In the genomic region with DNA sequence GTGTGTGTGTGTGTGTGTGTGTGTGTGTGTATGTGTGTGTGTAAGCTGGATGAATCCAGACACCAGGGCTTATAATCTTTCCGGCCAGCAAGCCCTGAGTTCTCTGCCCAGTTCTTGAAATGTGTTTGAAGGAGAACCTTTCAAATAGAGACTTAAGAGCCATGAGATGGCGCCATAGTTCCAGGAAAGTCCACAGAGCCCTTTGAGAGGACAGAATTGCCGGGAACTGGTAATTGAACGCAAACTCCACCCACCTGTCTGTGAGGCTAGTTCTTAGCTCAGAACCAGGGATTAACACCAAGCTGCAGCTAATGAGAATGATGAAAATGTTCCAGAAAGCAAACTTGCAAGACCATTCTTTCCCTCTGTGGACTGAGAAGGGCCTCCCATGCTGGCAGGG, we compare ENCODE assay signal across 10 mouse cellular contexts.
DNase-seq lines count a peak whose midpoint lies in the region; ATAC-seq and TF ChIP-seq lines count a peak whose summit lies in the region.
"Had no signal": no experiment of that assay in that cellular context is flagged by ENCODE, and none has a peak within 500 bp of the region (broad histone marks: within the 10 kb centered on the region; RNA-seq: fewer than 3 reads in every experiment).

No protein-coding gene starts in this region.

- 0 out of 2 replicates have a peak, but pooled peaks have one; percentile 21 for TF ChIP-seq CTCF in kidney, adult 2 months (conservative IDR thresholded peaks at IDR 0.05; ENCODE audit: insufficient read depth, insufficient read length, low read depth, low read length)
- TF ChIP-seq CTCF in brain, embryonic 14.5 days (IDR thresholded peaks at IDR 0.05; ENCODE audit: borderline replicate concordance, extremely low read depth, insufficient read depth, insufficient read length), result peak; percentile 52; the same call in 1 of the 2 replicates

- peak; percentile 8 for DNase-seq in kidney, adult 2 months
- no peak for DNase-seq in kidney, adult 11 months
- DNase-seq in brain, embryonic 14.5 days (ENCODE audit: low read depth), result peak; percentile 93
- DNase-seq in left cerebral cortex, adult 9 months (ENCODE audit: low spot score in 2 of 2), result peak; percentile 3 to 72
- peak; percentile 75 to 79 for DNase-seq in right cerebral cortex, postnatal 10 days (ENCODE audit: low spot score in 2 of 2)
- no peak for DNase-seq in gastrocnemius, postnatal 14 days
- DNase-seq in yolk sac, embryonic 10.5 days (ENCODE audit: low spot score), result no peak

- no peaks in the 10 kb centered on the region for H3K36me3 ChIP-seq in kidney, adult 2 months (ENCODE audit: control insufficient read depth, insufficient read depth, low read length)
- H3K36me3 ChIP-seq: hindbrain, embryonic 15.5 days had no signal

- H3K4me3 ChIP-seq in kidney, adult 2 months (ENCODE audit: insufficient read depth, low read depth, low read length), result no peak overlapping the region
- H3K4me3 ChIP-seq: hindbrain, embryonic 15.5 days; megakaryocyte, embryonic 14.5 days had no signal

- intact Hi-C loops in gastrocnemius, postnatal 14 days (cut with DNase I; ENCODE audit: low total_unique reads), result no loop called here

- no peaks in the 10 kb centered on the region for H3K4me1 ChIP-seq in kidney, adult 2 months (ENCODE audit: control insufficient read depth, insufficient read depth, low read length)
- H3K4me1 ChIP-seq: megakaryocyte, embryonic 14.5 days had no signal

- peak; percentile 94 for ATAC-seq in frontal cortex, adult (ENCODE audit: low TSS enrichment)

- TF ChIP-seq POLR2A in kidney, adult 2 months (IDR thresholded peaks at IDR 0.05; ENCODE audit: low read depth, low read length), result no peak
- TF ChIP-seq POLR2A in brain, embryonic 14.5 days (IDR thresholded peaks at IDR 0.05; ENCODE audit: borderline replicate concordance, extremely low read depth, insufficient read depth, insufficient read length, poor library complexity, severe bottlenecking), result no peak

- WGBS in kidney, adult 2 months, result 10% methylated on average over 4 of the region's 4 CpGs

- no peak overlapping the region for H3K27ac ChIP-seq in kidney, adult 2 months (ENCODE audit: insufficient read depth, low read depth, low read length)
- H3K27ac ChIP-seq: hindbrain, embryonic 15.5 days had no signal

- H3K27me3 ChIP-seq in kidney, adult 2 months (replicated peaks; ENCODE audit: control insufficient read depth, insufficient read depth, low read length), result no peaks in the 10 kb centered on the region
- H3K27me3 ChIP-seq: hindbrain, embryonic 15.5 days; megakaryocyte, embryonic 14.5 days had no signal

Comparison
In these comparisons a context has a peak if more than half of its experiments do, and no peak if none do; other contexts are left out.
1. DNase-seq: peak in kidney, adult 2 months (single experiment), brain, embryonic 14.5 days (single experiment), left cerebral cortex, adult 9 months (2 of 2) and right cerebral cortex, postnatal 10 days (2 of 2); none in kidney, adult 11 months (single experiment), gastrocnemius, postnatal 14 days (single experiment) and yolk sac, embryonic 10.5 days (single experiment).